Mouse (Mus musculus): ENCODE results near the gene Cst12. TPM values are rescaled to one million over a fixed set of nuclear protein-coding genes. Genes with fewer than 3 reads are reported as not detected.
A peak's percentile ranks its signal among the peaks of the same experiment; 100 is the strongest.
"Not testable (repeated sequence)": the region's sequence is repeated elsewhere in the genome, so short reads cannot be mapped to it uniquely, and the experiment has no call there.

Gene Cst12
- 1 to 10 TPM; 3.6 to 5.4 (median 4.8) TPM for total RNA-seq (2022)

GRCm38 (mm10) chr2:148789142-148789541, at the start of gene Cst12:
TSS of gene Cst12 (plus strand) at chr2:148789361.
- peak in 1 of 2 experiments; percentile 8 for DNase-seq (ENCODE audit: low spot score in 2 of 2)

GRCm38 (mm10) chr2:148743001-148743400, 46.2 kb upstream of the Cst12 start:
- peak in 1 of 2 experiments; percentile 32 for DNase-seq (ENCODE audit: low spot score in 2 of 2)

GRCm38 (mm10) chr2:148743846-148744407, 45.2 kb upstream of the Cst12 start:
- DNase-seq (ENCODE audit: low spot score in 2 of 2), result no peak

- no peak for DNase-seq (ENCODE audit: low spot score in 2 of 2)
Measured at GRCm38 (mm10) chr2:148750058-148750457, 39.1 kb upstream of the Cst12 start, which contains the start of gene Cstl1. TSS of gene Cstl1 (plus strand) at chr2:148750358.

GRCm38 (mm10) chr2:148751893-148752813, 37.0 kb upstream of the Cst12 start:
- DNase-seq (ENCODE audit: low spot score in 2 of 2), result peak; percentile 56 to 77

GRCm38 (mm10) chr2:148754310-148754846, 34.8 kb upstream of the Cst12 start:
- no peak for DNase-seq (ENCODE audit: low spot score in 2 of 2)

GRCm38 (mm10) chr2:148763648-148764388, 25.3 kb upstream of the Cst12 start:
- no peak for DNase-seq (ENCODE audit: low spot score in 2 of 2)

- not testable (repeated sequence) for DNase-seq (ENCODE audit: low spot score in 2 of 2)
Measured at GRCm38 (mm10) chr2:148771397-148771796, 17.8 kb upstream of the Cst12 start, which contains the start of gene Cst11. TSS of gene Cst11 (minus strand) at chr2:148771497.

GRCm38 (mm10) chr2:148781709-148782108, 7.5 kb upstream of the Cst12 start, which contains the start of gene 8030411F24Rik:
TSS of gene 8030411F24Rik (plus strand) at chr2:148782009.
- DNase-seq (ENCODE audit: low spot score in 2 of 2), result no peak

- no peak for DNase-seq (ENCODE audit: low spot score in 2 of 2)
Measured at GRCm38 (mm10) chr2:148798485-148798884, 9.3 kb downstream of the Cst12 start, which contains the start of gene Cst8. TSS of gene Cst8 (plus strand) at chr2:148798785.

GRCm38 (mm10) chr2:148801491-148801921, 12.3 kb downstream of the Cst12 start:
- peak in 1 of 2 experiments; percentile 3 for DNase-seq (ENCODE audit: low spot score in 2 of 2)

GRCm38 (mm10) chr2:148806696-148807095, 17.5 kb downstream of the Cst12 start:
- no peak for DNase-seq (ENCODE audit: low spot score in 2 of 2)

GRCm38 (mm10) chr2:148819909-148820308, 30.7 kb downstream of the Cst12 start, which contains the start of gene Cst13:
TSS of gene Cst13 (plus strand) at chr2:148820081.
- DNase-seq (ENCODE audit: low spot score in 2 of 2), result no peak

GRCm38 (mm10) chr2:148825986-148826385, 36.8 kb downstream of the Cst12 start:
- no peak for DNase-seq (ENCODE audit: low spot score in 2 of 2)

GRCm38 (mm10) chr2:148834912-148835311, 45.8 kb downstream of the Cst12 start, which contains the start of gene Cst9:
TSS of gene Cst9 (plus strand) at chr2:148835147.
- no peak for DNase-seq (ENCODE audit: low spot score in 2 of 2)

- DNase-seq (ENCODE audit: low spot score in 2 of 2), result no peak
Measured at GRCm38 (mm10) chr2:148838075-148838777, 49.1 kb downstream of the Cst12 start.

- no peak for DNase-seq (ENCODE audit: low spot score in 2 of 2)
Measured at GRCm38 (mm10) chr2:148839224-148839623, 50.1 kb downstream of the Cst12 start.
